Mouse (Mus musculus): ENCODE data around the gene Hoxd1. TPM values are rescaled to one million over a fixed set of nuclear protein-coding genes. Genes with fewer than 3 reads are reported as not detected.

Gene Hoxd1
- total RNA-seq, 2 experiments from 2014 or later, result 0.19 to 0.23 TPM

DNA sequence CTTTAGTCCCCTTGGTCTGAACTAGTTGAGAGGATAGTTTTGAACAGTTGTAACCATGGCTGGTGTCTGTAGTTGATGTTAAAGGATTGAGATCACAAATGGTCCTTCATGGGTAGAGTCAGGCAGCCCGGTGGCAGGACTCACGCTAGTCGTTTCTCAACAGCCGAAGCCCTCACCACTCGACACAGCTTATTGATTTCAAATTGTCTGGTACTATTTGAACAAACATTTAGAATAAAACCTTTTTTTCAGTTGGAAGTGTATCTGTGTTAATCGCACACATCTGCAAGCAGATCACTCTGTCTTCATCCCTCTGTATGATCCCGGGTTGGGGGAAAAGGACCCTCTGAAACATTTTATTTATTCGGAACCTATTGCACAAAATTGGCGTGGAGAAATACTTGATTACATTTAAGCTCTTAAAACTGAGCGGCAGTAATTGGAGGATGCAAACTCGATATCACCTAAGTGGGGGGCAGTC is 15.1 kb upstream of the Hoxd1 start:
- DNase-seq (ENCODE audit: low spot score in 2 of 2), result no peak

DNA sequence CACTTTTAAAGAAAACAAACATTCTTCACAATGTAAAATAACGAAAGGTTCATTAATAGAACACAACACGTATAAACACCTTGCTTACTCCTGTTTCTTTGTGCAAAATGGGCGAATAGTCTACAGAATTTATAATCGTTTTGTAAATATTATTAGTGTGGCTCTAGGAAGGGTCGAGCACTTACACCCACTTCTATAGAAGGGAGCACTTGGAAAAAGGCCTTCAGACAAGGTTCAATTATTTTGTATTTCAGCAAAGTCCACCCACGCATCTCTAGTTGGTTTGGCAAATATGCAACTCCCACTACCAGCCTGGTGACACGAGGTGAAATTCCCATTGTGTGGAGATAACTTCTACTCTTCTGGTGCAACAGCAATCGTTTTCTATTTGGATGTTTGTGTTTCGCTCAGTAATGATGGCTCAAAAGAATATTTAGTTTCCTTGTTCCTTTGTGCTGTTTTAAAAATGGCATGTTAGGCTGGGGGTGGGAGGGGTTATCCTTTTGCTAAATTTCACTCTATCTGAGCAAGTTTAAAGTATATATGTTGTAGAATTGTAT is 14.3 kb upstream of the Hoxd1 start:
- DNase-seq (ENCODE audit: low spot score in 2 of 2), result no peak

DNA sequence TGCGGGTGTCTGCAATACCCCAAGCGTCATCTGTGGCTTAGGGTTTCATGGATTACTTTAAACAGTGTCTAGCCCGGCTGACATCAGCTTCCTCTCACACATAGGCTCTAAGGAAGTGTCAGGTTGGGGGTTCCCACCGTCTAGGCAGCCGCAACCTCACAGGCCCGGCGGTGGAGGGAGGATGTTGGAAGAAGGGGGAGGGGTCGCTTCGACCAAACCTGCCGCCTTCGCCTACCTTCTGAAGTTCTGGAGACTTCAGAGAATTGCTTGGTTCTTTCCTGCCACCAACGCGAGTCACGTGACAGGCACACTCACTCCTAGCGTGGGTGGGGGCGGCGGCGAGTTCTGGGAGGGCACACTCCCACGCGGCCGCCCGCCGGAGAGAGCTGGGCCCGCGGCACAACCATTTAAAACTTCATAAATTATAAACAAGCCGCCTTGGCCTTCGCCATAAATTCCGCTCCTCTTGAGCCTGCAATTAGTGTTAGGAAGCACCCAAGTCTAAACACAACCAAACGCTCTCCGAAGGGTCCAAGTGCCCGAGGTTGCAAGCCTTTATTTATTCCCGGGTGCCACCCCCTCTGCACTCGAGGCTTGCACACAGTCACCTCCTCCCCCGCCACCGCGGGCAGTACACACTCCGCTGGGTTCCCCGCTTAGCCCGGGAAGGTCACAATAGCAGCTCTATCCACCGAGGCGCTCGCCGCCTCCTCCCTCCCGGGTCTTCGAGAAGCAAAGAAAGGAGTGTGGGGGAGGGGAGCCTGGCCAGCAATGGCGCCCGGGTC is 13.3 kb upstream of the Hoxd1 start:
- no peak for DNase-seq (ENCODE audit: low spot score in 2 of 2)

DNA sequence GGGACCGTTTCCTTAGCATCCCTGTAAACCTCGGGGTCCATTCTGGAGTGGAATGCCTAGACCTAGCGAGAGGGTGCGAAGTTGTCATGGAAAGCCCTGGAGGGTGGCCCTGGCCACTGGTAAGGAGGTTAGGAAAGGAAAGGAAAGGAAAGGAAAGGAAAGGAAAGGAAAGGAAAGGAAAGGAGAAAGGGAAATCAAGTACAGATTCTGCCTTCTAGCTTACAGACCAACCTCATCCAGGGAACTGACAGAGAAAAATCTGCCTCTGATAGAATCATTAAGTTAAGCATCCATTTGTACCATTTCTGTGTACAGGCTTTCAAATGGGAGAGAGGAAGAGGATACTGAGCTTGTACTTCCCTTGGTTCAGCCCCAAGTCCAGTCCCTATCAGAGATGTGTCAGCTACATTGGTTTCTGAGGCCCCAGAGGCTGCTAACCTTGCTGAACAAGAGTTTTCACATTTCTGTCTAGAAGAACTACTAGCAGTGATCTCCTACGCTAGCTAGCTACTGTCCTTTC is 12.0 kb upstream of the Hoxd1 start:
- DNase-seq (ENCODE audit: low spot score in 2 of 2), result no peak

DNA sequence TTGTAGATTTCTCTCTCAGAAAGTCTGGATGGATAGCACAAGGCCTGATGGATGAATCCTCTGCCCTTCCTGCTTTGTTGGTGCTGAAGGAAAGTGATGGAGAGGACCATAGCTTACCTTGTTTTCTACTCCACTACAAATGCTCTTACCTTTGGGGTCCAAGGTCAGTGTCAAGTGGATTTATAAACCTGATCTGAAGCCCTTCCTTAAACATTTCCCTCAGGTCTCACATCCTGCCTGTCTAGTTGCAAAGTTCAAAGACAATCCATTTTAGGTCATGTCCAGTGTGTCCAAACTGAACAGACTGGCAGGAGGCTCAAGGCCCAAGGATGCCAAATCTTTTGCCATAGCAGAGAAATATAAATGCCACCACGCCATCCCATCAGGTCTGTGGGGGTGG is 10.9 kb upstream of the Hoxd1 start:
- no peak for DNase-seq (ENCODE audit: low spot score in 2 of 2)

DNA sequence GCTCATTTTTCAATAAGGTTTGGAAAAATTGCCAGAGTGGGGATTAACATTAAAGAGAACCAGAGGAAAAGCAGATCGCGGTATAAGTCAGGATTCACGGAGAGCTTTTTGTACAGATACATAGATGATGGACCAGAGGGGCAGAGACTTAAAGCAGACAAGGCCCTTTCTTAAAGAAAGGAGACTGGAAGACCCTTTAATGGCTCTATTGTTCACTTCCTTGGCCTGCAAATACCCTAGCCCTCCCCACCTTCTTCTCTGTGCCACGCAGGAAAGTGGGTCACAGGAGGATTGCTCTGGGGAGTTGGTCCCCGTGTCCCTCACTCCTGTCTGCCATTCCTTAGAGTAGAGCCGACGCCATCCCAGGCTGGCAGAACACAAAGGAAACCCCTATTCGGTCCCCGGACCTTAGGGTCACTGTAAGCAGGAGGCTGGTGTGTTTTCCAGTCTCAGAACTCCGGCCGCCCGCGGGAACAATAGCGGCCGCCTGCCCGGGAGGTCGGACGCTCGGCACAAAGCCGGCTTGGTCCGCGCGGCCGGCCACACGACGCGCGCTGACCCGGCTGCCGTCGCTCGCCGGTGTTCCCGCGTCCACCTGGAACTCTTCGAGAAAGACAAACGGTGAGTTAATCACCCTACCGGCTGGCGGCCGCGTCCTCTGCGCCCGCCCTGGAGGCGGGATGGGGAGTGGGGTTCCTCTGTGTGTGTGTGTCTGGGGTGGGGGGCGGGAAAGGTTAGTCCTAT is 10.2 kb upstream of the Hoxd1 start:
- no peak for DNase-seq (ENCODE audit: low spot score in 2 of 2)

DNA sequence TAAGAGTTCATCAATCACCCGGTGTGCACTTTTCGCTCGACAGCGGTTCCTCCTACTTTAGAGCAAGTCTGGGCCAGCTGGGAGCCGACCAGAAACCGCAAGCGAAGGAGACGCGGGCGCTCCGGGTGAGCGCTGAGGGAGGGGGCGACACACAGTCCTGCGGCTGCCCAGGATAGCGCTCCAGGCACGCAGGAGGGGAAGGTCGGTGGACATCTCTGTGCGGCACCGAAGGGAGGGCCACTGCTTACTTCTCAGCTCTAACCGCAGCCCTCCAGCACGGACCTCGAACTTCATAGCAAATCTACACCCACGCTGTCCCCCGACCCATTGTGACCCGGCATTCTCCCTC is 9.6 kb upstream of the Hoxd1 start:
- DNase-seq (ENCODE audit: low spot score in 2 of 2), result no peak

DNA sequence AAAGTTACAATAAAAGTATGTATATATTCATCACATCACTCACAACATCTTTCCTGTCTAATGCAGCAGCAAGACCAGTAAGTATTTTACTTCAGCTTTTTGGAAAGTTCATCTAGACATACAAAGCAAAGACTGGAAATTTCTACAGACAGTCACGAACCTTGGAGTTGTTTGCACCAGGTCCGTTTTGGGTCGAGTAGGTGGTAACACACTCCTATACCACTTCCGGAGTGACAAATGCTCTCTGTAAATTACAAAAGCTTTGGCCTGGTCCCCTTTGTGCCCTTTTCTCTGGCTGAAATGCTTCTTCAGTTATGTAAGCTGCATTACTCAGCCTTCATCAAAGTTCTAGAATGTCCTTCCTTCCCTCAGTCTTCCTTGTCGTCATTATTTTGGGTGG is 9.1 kb upstream of the Hoxd1 start:
- DNase-seq (ENCODE audit: low spot score in 2 of 2), result no peak

DNA sequence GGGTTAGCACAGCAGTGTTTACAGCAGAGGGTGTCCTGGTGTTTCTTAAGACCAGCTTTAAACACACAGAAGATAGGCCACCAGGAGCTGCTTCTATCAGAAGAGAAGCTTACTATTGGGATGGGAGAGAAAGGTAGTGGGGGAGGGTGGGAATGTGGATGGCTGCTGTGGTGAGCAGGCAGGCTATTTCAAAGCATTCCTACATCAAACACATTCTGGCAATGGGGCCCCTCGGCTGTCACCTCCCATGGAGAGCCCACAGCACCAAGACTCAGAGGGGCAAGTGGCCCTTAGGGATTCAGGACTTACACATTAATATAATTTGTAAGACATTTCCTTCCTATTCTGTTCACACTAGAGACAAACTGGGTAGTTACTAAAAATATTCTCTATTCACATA is 2.6 kb upstream of the Hoxd1 start:
- no peak for DNase-seq (ENCODE audit: low spot score in 2 of 2)

DNA sequence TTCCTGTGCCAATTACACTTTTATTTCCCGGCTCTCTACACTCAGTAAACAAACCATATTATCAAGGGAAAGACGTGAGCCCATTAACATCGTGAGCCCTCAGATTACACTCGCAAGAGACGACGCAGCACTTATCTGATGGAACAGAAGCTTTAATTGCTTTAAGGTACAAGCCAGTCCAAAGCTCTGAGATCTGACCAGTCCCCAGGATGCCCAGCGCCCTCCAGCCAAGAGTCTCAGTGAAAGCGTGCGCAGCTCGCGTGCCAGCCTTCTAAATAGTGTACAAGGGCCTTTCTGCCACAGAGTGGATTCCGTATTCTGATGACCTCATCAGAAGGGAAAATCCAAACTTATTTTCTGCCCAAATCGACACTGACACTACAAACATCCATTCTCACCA is 839 bp upstream of the Hoxd1 start:
- no peak for DNase-seq (ENCODE audit: low spot score in 2 of 2)

DNA sequence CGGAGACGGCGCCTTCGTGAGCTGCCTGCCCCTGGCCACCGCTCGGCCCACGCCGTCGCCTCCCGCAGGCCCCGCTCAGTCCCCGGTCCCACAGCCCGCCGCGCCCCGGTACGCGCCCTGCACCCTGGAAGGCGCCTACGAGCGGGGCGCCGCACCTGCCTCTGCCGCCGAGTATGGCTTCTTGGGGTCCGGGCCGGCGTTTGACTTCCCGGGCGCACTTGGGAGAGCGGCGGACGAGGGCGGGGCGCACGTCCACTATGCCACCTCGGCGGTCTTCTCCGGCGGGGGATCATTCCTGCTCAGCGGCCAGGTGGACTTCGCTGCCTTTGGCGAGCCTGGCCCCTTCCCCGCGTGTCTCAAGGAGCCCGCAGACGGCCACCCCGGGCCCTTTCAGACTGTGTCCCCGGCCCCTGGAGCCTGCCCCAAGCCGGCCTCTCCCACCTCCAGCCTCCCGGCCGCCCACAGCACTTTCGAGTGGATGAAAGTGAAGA is 510 bp downstream of the Hoxd1 start:
- no peak for DNase-seq (ENCODE audit: low spot score in 2 of 2)

DNA sequence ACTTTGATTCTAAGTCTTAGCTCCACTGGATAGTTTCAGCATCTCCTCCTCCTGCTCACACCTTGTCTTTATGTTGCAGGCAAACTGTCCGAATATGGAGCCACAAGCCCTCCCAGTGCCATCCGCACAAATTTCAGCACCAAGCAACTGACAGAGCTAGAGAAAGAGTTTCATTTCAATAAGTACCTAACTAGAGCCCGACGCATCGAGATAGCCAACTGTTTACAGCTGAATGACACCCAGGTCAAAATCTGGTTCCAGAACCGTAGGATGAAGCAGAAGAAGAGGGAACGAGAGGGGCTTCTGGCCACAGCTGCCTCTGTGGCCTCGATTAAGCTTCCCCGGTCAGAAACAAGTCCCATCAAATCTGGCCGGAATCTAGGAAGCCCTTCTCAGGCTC is 1.2 kb downstream of the Hoxd1 start:
- DNase-seq (ENCODE audit: low spot score in 2 of 2), result no peak

DNA sequence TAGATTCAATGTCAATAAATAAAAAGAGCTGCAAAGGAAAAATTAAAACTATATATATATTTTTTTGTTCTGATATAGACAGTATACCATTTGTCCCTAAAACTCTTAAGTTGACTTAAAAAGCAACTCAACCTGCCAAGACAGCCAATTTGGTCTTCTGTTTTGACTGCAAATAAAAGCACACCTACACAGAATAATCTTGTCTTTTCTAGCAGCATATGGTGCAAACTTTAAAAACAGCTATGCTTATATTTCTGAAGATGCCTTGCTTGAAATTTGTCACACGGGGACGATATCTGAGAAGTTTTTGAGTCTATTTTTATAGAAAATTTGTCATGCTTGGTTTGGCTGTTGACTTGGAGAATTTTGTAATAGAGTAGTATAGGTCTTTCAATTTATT is 11.6 kb downstream of the Hoxd1 start:
- DNase-seq (ENCODE audit: low spot score in 2 of 2), result no peak

DNA sequence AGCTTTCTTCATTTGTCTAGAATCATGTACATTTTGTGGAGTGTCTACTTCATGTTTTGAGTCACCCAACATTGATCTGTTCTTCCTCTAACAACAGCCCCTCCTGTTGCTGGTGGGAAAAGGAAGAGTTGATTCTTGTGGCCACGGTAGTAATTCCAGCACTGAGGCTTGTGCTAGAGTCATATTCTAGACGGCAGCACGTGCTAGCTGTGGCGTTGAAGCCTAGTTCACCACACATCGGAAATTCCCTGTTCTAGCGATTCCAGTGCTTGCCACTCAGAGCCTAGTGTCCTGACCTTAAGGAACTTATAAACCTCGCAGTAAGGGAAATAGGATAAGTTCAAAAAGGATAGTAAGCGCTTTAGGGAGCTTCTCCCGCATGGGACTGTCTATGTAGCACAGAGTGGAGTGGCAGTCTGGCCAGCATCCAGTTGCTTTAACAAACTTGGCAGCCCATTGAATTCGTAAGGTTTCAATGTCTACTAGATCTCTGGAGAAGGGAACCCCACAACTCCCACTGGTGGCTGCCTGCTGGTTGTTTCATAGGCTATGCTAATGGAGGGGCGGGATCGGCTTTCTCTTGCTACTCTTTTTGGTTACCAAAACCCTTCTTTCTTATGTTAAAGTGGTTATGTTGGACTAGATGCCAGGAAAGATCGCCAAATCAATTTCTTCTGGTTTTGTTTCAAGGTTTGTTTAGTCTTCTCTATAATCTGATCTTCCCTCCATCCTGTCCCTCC is 14.9 kb downstream of the Hoxd1 start:
- DNase-seq (ENCODE audit: low spot score in 2 of 2), result no peak

DNA sequence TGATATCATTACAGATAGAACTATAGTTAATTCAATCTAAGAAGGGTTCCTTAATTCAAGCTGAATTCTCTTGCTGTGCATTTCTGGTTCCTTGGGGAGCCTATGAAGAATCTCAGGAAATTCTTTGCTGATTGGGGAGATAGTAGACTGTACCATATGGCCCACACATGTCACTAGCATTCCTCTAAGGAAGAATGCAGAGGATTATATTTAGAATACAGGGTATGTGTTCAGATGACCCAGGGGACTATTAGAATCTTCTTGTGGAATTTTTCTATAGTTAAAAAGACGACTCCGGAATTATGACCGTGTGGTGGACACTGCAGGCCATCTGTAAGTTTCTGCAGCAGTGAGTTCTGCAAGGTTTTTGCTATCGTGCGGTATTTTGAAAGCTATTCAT is 18.6 kb downstream of the Hoxd1 start:
- no peak for DNase-seq (ENCODE audit: low spot score in 2 of 2)

DNA sequence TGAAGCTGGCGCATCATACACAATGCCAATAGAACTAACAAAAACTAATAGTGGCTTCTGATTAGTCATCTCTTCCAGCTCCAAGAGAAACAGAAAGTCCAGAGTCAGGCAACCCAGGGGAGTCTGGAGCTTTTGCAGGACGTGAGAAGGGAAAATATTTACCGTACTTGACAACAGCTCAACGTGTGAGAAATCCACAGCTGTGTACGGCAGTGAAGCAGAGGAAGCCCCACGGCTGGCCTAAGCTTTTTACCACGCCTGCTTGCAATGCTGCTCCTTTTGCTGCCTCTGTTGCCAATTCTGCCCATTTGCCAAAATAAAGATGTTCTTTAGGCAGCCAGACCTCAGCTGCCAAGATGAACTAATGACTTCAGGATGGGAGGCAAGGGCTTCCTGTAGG is 32.8 kb downstream of the Hoxd1 start:
- no peak for DNase-seq (ENCODE audit: low spot score in 2 of 2)

DNA sequence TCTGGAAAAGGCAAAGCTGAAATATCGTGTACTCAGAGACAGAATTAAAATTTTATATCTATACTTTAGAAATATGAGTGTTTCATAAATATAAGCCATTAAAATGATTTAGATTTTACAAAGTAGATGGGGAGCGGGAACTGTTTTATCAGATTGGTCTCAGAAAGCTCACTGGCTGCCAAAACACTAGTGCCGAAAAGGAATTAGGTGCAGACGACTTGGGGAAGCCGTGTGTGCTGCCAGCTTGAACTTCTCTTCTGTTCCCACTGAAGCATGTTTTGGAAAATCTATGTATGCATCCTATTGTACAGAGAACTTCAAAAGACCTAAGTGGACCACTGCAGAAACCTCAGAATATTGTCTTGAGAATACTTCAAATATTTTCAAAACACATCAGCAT is 45.7 kb downstream of the Hoxd1 start:
- DNase-seq (ENCODE audit: low spot score in 2 of 2), result no peak
